Mouse (Mus musculus): ENCODE measurements around the gene Fam186b.

The Fam186b gene

DNA sequence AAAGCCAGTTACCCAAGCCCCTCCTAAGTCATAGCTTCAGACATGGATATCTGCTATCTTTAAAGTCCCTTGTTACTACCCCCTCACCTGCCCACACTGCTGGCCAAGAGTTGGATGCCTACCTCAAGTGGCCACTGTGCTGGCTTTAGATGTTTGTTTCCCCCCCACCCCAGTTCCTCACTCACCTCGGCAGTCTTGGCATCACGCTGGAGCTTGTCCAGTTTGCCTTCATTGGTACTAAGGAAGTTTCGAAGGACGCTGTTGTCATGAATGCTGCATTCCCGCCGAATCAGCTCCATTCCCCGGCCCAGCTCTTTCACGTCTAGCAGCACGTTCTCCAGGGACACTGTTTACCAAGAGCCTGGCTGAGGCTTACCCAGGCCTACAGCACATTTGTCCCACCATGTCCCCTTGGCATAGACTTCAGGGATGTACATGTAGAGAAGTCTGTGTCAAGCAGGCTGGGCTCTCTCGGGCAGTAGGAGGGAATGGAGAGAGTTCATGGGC is 24.5 kb upstream of the Fam186b start:
- no peak for DNase-seq (ENCODE audit: low spot score in 2 of 2)

- no peak for DNase-seq (ENCODE audit: low spot score in 2 of 2)
These were observed 23.8 kb upstream of the Fam186b start for GRCm38 (mm10) chr15:99319411-99319871.

GRCm38 (mm10) chr15:99318861-99319410 is 23.2 kb upstream of the Fam186b start:
- DNase-seq (ENCODE audit: low spot score in 2 of 2) = no peak

DNA sequence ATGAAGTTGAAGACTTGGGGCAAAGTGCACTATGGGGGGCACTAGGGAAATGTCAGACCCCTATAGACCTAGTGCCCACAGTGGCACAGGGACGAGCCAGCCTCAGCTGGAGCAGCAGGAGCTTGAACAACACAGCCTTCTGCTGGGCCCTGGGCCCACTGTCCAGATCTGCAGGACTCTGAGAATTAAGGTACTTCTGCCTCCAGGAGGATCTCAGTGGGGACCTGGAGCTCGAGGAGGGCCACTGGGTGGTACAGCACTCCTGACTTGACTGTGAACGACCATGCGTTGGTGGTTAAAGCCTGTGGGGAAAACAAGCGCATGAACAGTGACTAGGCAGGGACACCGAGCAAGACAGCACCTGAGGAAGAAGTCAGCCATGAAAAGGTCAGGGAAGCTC is 22.4 kb upstream of the Fam186b start:
- DNase-seq (ENCODE audit: low spot score in 2 of 2) = no peak

GRCm38 (mm10) chr15:99317267-99317651 is 21.6 kb upstream of the Fam186b start:
- no peak for DNase-seq (ENCODE audit: low spot score in 2 of 2)

GRCm38 (mm10) chr15:99316314-99317266 is 20.9 kb upstream of the Fam186b start:
- DNase-seq (ENCODE audit: low spot score in 2 of 2) = peak; percentile 64 to 70

DNA sequence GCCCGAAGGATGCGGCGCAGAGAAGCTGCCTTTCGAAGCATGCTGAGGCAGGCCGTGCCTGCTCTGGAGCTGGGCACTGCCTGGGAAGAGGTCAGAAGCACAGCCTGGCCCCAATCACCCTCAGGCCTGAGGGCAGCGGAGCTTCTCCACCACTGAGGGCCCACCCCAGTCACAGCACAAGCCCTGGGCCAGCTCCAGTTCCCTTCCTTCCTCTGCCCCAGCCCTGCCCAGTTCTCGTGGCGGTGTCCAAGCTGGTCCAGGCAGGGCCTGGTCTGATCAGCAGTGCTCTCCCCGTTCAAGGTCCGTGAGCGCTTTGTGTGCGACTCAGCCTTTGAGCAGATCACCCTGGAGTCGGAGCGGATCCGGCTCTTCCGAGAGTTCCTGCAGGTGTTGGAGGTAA is 19.2 kb upstream of the Fam186b start:
- DNase-seq (ENCODE audit: low spot score in 2 of 2) = no peak

GRCm38 (mm10) chr15:99310617-99311016 is 14.9 kb upstream of the Fam186b start:
- DNase-seq (ENCODE audit: low spot score in 2 of 2) = no peak

GRCm38 (mm10) chr15:99309549-99309948 is 13.9 kb upstream of the Fam186b start:
- DNase-seq (ENCODE audit: low spot score in 2 of 2) = no peak

DNA sequence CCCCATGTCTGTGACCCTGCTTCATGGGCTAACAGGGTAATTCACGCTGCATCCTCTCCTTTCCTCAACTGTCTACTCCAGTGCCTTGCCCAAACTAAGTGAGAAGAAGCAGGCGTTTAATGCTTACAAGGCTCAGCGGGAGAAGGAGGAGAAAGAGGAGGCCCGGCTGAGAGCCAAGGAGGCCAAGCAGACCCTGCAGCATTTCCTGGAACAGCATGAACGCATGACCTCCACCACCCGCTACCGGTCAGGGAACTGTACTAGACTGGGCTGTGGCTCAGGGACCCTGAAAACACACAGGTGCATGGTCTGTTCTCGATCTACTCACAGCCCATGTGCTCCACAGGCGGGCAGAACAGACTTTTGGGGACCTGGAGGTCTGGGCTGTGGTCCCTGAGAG is 11.8 kb upstream of the Fam186b start:
- no peak for DNase-seq (ENCODE audit: low spot score in 2 of 2)

- no peak for DNase-seq (ENCODE audit: low spot score in 2 of 2)
These were observed 525 bp upstream of the Fam186b start for GRCm38 (mm10) chr15:99296213-99296612.

DNA sequence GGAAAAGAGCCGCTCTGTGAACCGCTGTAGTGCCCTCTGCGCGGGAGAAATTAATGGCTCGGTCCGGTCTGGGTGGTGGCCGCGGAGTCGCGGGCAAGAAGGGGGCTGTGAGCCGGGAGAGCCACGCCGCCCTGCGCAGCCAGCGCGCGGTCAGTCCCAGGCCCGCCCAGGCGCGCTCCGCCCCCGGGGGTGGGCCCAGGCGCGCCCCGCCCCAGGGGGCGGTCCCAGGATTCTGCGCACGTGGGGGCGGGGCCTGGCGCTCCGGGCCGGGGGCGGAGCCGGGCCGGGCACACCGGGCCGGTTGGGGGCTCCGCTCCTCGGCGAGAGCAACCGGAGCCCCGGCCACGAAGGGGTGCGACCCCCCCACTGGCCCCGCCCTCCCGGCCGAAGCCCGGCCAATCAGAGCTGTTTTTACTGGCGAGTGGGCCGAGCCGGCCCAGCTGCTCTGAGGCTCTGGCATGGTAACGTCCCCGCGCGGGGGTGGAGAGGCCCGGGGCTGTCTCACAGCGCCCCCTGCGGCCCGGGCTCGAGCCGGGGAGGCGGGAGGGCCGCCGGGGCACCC is 794 bp downstream of the Fam186b start, which contains the start of gene Prpf40b:
TSS of gene Prpf40b (plus strand) at position 275 of the 562 bp plus-strand sequence.
- peak; percentile 86 to 87 for DNase-seq (ENCODE audit: low spot score in 2 of 2)

DNA sequence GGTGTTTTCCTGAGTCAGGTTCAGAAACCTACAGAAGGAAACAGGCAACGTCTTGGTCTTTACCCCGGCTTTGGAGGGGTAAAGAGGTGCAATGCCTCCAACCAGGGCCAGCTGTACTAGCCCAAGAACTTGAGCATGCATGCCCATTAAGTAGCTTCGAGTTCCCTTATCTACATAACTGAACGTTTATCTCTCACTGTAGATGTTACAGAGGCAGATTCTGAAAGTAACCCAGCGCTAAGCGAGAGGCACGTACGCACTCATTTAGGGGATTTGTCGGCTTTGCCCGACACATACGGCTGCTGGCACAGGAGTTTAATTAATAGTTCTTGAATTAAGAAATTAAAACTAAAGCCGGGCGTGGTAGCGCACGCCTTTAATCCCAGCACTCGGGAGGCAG is 1.4 kb downstream of the Fam186b start:
- DNase-seq (ENCODE audit: low spot score in 2 of 2) = no peak

- DNase-seq (ENCODE audit: low spot score in 2 of 2) = no peak
These were observed 5.1 kb downstream of the Fam186b start for GRCm38 (mm10) chr15:99290586-99290985.

DNA sequence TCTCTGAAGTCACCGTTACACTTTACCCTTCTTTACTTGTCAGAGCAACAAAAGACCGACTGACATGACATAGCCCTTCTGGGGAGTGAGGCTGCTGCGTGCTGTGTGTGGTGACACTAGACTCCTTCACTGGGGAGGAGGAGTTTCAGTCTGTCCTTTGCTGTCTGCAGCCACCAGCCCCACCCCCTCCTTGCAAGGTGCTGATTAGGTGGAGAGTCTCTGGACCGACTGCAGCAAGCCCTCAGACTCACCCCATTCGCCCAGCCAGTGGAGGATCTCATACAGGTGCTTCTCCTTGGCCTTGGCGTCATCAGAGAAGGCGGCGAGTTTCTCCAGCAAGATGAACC is 10.5 kb downstream of the Fam186b start:
- DNase-seq (ENCODE audit: low spot score in 2 of 2) = no peak

DNA sequence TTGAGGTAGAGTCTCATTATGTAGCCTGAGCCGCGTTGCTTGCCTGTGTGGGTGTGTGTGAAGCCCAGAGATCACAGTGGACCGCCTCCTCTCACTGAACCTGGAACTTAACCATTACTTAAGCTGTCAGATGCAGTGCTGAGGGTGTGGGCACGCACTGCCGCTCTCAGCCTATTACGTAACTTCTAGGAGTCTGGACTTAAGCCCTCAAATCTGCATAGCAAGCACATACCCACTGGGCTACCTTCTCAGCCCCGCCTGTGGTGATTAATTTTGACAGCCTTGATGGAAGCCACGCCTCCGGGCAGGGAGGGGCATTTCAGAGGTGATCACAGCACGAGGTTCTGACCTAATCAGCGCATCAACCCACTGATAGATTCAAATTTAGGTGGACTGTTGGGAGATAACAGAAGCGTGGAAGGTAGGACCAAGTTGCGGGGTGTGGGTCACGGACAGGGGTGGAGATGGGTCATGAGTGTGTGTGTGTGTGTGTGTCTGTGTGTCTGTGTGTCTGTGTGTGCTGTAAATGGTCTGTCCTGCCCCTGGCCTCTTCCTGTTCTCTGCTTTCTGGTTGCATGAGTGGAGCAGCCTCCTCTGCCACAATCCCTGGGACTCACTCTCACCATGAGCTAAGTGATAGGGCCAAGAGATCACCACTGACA is 11.0 kb downstream of the Fam186b start:
- no peak for DNase-seq (ENCODE audit: low spot score in 2 of 2)

GRCm38 (mm10) chr15:99283456-99283855 is 12.2 kb downstream of the Fam186b start:
- DNase-seq (ENCODE audit: low spot score in 2 of 2) = no peak

- DNase-seq (ENCODE audit: low spot score in 2 of 2) = no peak
These were observed 17.4 kb downstream of the Fam186b start for GRCm38 (mm10) chr15:99278271-99278670.

DNA sequence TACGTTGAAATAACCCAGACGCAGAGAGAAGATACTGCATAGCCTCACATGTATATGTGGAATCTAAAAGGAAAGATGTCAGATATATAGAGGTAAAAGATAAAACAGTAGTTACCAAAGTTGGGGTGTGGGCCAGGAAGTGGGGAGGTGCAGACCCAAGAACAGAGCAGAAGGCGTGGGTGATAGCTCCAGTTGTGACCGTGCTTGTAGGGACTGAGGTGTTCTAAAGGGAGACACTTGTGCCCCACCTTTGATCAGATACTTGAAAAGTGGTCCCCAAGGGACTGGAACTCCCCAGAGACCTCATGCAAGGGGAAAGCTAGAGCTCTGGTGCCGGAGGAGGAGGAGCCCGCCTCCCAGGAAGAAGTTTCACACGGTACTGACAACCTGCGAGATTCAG is 19.6 kb downstream of the Fam186b start:
- peak in 1 of 2 experiments; percentile 10 for DNase-seq (ENCODE audit: low spot score in 2 of 2)

DNA sequence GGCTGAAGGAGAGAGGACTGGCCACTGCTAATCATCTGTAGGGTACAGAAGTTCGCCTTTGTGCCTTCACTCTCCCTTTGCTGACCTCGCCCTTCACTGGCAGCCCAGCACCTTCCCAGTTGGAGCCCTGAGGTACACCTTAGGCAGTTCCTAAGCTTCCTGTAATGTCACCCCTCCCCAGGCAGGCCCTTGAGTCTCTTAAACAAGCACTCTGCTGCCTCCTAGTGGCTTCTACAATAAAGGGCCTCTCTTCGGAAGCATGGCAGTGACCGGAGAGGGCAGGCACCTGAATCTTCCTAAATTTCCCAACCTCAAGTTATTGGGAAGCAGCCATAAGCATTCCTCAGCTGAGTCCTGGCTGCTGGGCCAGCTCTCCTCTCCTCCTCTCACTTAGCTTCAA is 30.0 kb downstream of the Fam186b start:
- DNase-seq (ENCODE audit: low spot score in 2 of 2) = peak; percentile 63 to 72

GRCm38 (mm10) chr15:99264363-99264762 is 31.3 kb downstream of the Fam186b start:
- no peak for DNase-seq (ENCODE audit: low spot score in 2 of 2)

- DNase-seq (ENCODE audit: low spot score in 2 of 2) = no peak
These were observed 33.0 kb downstream of the Fam186b start for GRCm38 (mm10) chr15:99262702-99263101.
